Mouse (Mus musculus): ENCODE results near the gene Atp7b. TPM values are rescaled to one million over a fixed set of nuclear protein-coding genes. Genes with fewer than 3 reads are reported as not detected.
A peak's percentile ranks its signal among the peaks of the same experiment; 100 is the strongest.

Gene Atp7b
- total RNA-seq (2021) = under 1 TPM in 1 of 2 experiments, not detected in 1; 0.02 TPM
- long read RNA-seq, experiment 1 = 0 reads
- long read RNA-seq, experiment 2 = 0 reads

- DNase-seq (ENCODE audit: low spot score) = no peak
These were observed at the start of gene Atp7b for GRCm38 (mm10) chr8:22059821-22060445. TSS of gene Atp7b (minus strand) at chr8:22060305.

DNA sequence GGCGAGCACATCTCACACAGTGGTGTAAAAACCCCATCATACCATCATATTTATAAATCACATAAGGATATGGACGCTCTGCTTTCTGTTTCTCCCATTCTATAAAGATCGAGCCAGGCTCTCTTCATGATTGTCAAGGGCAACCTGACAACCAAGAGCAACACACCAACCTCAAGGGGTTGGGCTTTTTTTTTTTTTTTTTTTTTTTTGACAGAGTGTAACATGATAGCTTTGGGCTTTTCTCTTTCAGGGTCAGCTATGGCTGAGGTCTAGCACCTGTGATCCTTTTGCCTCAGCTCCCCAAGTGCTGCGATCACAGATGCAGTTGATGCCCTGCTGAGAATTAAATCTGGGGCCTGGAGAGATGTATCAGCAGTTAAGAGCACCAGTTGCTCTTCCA, 46.9 kb upstream of the Atp7b start:
- DNase-seq (ENCODE audit: low spot score) = no peak

DNA sequence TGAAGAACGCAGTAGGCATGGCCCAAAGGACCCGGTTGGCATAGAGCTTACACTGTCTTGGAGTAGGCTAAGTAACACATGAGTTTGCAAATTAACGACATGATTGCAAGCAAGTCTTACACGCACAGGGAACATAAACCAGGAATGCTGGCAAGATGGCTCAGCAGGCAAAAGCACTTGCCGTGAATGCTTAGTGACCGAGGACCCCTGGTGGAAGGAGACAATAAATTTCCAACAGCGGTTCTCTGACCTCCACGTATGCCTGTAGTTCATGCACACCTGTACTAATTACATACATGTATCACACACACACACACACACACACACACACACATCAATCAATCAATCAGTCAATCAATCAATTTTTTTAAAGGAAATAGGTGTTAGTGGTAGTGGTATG, 31.5 kb upstream of the Atp7b start:
- no peak for DNase-seq (ENCODE audit: low spot score)

DNA sequence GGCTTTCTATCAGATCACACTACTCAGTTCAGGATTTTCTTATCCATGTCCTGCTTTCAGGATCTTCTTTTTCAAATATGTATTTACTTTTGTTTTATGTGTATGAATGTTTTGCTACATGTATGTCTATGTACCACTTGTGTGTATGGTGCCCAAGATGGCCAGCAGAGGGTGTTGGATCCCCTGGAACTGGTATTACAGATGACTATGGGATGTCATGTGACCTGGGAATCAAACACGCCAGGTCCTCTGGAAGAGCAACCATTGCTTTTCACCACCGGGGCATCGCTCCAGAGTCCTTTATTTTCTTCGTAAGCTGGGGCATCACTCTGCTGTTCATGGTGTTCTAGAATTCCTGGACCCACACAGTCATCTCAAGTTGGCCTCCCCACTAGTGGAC, 29.1 kb upstream of the Atp7b start:
- DNase-seq (ENCODE audit: low spot score) = no peak

DNA sequence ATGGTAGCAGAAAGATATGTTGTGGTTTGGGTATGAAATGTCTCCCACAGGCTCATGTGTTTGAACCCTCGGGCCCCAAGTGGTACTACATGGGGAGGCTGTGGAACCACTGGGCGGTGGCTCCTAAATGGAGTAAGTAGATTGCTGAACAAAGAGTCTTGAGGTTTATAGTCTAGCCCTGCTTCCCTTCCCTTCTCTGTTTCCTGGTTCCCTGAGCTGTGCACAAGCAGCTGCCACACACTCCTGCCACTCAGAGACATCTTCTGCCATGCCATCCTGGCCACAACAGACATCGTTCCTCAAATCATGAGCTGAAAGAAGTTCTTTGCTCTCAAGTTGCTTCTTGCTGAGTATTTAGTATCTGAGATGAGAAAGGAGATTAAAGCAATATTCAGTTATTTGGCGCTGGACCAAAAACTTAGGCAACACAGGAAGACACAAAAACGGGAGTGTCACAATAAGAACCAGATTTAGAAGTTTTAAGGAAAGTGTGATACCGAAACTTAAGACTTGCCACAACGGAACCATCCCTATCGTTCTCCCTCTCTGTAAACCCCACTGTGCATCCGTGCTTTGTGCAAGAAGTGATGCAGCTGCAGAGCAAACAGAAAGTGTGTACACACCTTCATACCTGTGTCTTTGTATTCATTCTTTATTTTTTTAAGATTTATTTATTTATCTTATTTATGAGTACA, 19.4 kb upstream of the Atp7b start:
- no peak for DNase-seq (ENCODE audit: low spot score)

- DNase-seq (ENCODE audit: low spot score) = no peak
These were observed 1.0 kb upstream of the Atp7b start for GRCm38 (mm10) chr8:22061126-22061525.

DNA sequence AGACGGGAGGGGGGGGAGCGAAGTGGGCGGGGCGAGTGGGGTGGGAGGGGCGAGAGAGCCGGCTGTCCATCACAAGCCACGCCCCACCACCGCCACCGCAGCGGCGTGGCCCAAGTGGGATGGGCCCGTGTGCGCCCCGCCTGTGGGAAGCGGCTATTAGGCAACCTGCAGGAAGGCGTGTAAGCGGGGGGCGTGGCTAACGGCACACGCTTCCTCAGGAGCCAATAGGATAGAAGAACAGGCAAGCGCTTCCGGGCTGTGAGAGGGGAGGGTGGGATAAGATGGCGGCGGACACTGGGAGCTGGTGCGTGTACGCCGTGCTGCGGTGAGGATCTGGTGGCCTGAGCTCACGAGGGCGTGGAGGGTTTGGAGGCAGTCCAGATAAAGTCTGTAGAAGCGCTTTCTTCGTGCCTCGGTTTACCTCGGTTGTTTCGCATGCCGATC, 363 bp upstream of the Atp7b start, which contains the start of gene Alg11:
Gene Alg11 (plus strand): TSS at position 276 of the 444 bp plus-strand sequence.
- DNase-seq (ENCODE audit: low spot score) = peak; percentile 96

- no peak for DNase-seq (ENCODE audit: low spot score)
These were observed 859 bp downstream of the Atp7b start for GRCm38 (mm10) chr8:22059153-22059738.

GRCm38 (mm10) chr8:22058368-22058767, 1.7 kb downstream of the Atp7b start:
- no peak for DNase-seq (ENCODE audit: low spot score)

- no peak for DNase-seq (ENCODE audit: low spot score)
These were observed 3.3 kb downstream of the Atp7b start for GRCm38 (mm10) chr8:22056850-22057249.

DNA sequence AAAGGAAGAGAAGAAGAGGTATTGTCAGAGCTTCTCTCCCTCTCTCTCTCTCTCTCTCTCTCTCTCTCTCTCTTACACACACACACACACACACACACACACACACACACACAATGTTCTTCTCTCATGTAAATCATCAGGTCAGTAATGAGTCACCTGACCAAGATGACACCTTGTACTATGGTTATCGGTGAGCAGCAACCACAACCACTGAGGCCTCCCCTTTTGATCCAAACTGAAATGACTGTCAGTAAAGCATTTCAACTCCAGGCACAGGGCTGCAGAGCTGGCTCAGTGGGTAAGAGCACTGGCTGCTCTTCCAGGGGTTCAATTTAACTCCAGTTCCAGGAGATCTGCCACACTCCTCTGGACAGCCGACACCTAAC, 4.6 kb downstream of the Atp7b start:
- DNase-seq (ENCODE audit: low spot score) = no peak

- no peak for DNase-seq (ENCODE audit: low spot score)
These were observed 5.2 kb downstream of the Atp7b start for GRCm38 (mm10) chr8:22054674-22055491.

GRCm38 (mm10) chr8:22047699-22048464, 12.2 kb downstream of the Atp7b start:
- no peak for DNase-seq (ENCODE audit: low spot score)

DNA sequence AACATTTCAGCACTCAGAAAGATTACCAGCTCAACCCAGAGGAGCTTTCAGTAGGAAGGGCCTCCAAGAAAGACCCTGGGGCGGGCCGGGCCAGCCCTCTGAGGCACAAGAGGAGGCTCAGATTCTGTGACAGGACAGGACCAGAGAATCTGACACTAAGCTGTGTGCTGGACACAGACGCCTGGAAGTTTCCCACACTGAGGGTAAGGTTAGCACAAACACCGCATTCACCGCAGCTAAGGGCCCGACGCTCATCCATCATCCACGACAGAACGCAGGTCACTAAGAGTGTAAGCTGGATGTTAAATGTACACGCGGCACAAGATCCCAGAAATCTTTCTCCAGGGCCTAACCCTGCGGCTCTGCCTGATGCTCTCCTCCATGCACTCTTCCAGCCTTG, 16.4 kb downstream of the Atp7b start:
- no peak for DNase-seq (ENCODE audit: low spot score)

DNA sequence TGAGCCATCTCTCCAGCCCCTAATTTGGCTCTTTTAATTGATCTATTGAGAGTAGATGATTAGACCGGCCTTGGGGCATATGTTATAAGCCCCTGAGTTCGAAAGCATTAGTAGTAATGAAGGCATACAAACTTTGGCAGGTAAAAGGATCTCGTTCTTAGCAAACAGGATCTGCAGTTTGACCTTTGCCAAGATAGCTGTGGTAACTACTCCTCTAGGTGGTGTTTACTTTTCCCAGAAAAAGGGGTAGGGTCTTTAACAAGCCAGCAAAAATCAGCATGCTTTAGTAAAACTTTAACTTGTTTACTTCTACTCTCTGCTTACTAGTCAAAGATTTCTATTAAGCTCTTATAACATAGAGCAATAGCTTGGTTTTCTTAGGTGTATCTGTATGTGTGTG, 17.6 kb downstream of the Atp7b start:
- DNase-seq (ENCODE audit: low spot score) = no peak

- no peak for DNase-seq (ENCODE audit: low spot score)
These were observed 20.0 kb downstream of the Atp7b start for GRCm38 (mm10) chr8:22040153-22040509.

GRCm38 (mm10) chr8:22039468-22040152, 20.5 kb downstream of the Atp7b start:
- no peak for DNase-seq (ENCODE audit: low spot score)

DNA sequence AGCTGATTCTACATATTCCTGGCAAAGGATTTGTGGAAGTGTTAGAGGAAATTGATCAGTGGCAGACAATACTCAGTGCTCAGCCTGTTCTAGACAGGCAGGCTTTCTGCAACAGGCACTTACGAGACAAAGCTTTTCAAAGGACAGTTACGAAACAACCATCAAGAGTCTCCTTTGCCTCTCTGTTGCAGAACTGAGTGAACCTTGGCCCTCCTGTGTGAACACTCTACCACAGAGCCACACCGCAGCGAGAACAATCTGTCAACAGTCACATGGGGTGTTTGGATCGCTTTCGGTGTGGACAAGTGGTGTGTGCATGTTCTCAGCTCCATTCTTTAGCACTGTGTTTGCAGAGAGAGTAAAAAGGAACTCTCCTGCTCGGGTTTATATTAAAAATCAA, 23.1 kb downstream of the Atp7b start:
- no peak for DNase-seq (ENCODE audit: low spot score)

GRCm38 (mm10) chr8:22036137-22036536, 24.0 kb downstream of the Atp7b start:
- DNase-seq (ENCODE audit: low spot score) = no peak

DNA sequence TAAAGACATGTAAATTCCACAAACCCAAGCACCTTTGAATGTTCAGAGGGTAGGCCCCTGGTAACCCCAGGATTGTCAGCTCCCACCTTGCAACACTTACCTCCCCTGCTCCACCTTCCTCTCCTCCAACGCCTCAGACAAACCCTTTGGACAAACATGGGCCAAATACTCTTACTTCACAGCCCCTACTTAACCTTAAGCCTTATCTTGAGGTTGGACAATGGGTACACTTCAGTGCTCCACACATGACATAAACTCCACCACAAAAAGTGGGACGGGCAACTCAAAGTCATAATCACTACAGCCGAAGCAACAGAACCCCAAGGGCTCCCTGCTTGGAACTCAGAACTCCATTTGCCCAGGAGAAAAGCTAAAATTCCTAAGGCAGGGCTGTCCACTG, 29.1 kb downstream of the Atp7b start:
- no peak for DNase-seq (ENCODE audit: low spot score)

DNA sequence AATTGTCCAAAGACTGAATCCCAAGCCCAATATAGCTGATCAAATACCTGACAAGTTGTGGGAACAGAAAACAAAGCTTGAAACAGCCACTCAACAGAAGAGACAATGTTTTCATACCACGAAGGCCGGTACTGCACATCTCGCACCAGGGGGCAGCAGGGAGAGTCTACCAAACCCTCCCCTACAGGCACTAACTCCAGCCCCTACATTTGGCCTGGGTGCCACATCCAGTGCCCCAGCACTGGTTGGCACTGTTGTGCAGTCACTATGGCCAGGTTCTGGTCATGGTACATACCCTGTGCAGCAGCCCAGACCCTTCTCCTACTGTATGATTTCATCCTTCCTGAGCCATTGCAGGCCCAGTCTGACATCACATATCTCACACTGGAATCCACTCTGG, 31.1 kb downstream of the Atp7b start:
- no peak for DNase-seq (ENCODE audit: low spot score)
